ENCODE assay signal across 12 mouse cellular contexts in genomic region chr7:45176356-45176755, GRCm38 (mm10). TPM values are rescaled to one million over a fixed set of nuclear protein-coding genes. Genes with fewer than 3 reads are reported as not detected.
DNase-seq lines count a peak whose midpoint lies in the region; ATAC-seq and TF ChIP-seq lines count a peak whose summit lies in the region.
"Had no signal": no experiment of that assay in that cellular context is flagged by ENCODE, and none has a peak within 500 bp of the region (broad histone marks: within the 10 kb centered on the region; RNA-seq: fewer than 3 reads in every experiment).

No protein-coding gene starts in this region.

- no peak for TF ChIP-seq CTCF in heart, adult 2 months (IDR thresholded peaks at IDR 0.05)
- TF ChIP-seq CTCF in liver, postnatal 0 days (IDR thresholded peaks at IDR 0.05; ENCODE audit: low read depth) = no peak

- H3K36me3 ChIP-seq in heart, embryonic 12.5 days = no peaks in the 10 kb centered on the region
- H3K36me3 ChIP-seq in heart, adult 2 months (ENCODE audit: control insufficient read depth, insufficient read depth, low read length) = no peaks in the 10 kb centered on the region
- no peaks in the 10 kb centered on the region for H3K36me3 ChIP-seq in neural tube, embryonic 12.5 days
- no peaks in the 10 kb centered on the region for H3K36me3 ChIP-seq in limb, embryonic 12.5 days
- H3K36me3 ChIP-seq in liver, postnatal 0 days (replicated peaks; ENCODE audit: insufficient read depth, low read length) = no peaks in the 10 kb centered on the region

- H3K27me3 ChIP-seq in heart, embryonic 12.5 days (replicated peaks) = peaks cover 98% of the 10 kb centered on the region
- H3K27me3 ChIP-seq in heart, adult 2 months (ENCODE audit: control insufficient read depth, insufficient read depth, low read length) = peaks cover 28% of the 10 kb centered on the region
- H3K27me3 ChIP-seq in neural tube, embryonic 12.5 days (replicated peaks) = peaks cover 87% of the 10 kb centered on the region
- peaks cover 97% of the 10 kb centered on the region for H3K27me3 ChIP-seq in limb, embryonic 12.5 days
- peaks cover 84% of the 10 kb centered on the region for H3K27me3 ChIP-seq in liver, postnatal 0 days (ENCODE audit: insufficient read depth, low read length)

- H3K9ac ChIP-seq in heart, embryonic 12.5 days = 0 out of 2 replicates have a peak overlapping the region, but pooled peaks have one; percentile 21
- no peak overlapping the region for H3K9ac ChIP-seq in heart, adult 2 months (ENCODE audit: low read depth, low read length)
- H3K9ac ChIP-seq in neural tube, embryonic 12.5 days = no peak overlapping the region
- H3K9ac ChIP-seq in limb, embryonic 12.5 days (replicated peaks) = peak overlapping the region; percentile 37; the same call in 1 of the 2 replicates
- no peak overlapping the region for H3K9ac ChIP-seq in liver, postnatal 0 days (replicated peaks)

- H3K79me2 ChIP-seq in heart, adult 2 months (replicated peaks; ENCODE audit: control insufficient read depth, insufficient read depth, low read length) = no peaks in the 10 kb centered on the region

- WGBS in heart, embryonic 12.5 days = 3% methylated on average over 30 of the region's 31 CpGs
- WGBS in heart, adult 2 months = 3% methylated on average over 31 of the region's 31 CpGs
- 4% methylated on average over 31 of the region's 31 CpGs for WGBS in neural tube, embryonic 12.5 days
- WGBS in limb, embryonic 12.5 days = 3% methylated on average over 30 of the region's 31 CpGs
- 4% methylated on average over 27 of the region's 31 CpGs for WGBS in liver, postnatal 0 days (ENCODE audit: insufficient replicate concordance)

- H3K27ac ChIP-seq in heart, embryonic 12.5 days (ENCODE audit: poor library complexity, severe bottlenecking) = no peak overlapping the region
- H3K27ac ChIP-seq in heart, adult 2 months = no peak overlapping the region
- H3K27ac ChIP-seq in neural tube, embryonic 12.5 days = no peak overlapping the region
- no peak overlapping the region for H3K27ac ChIP-seq in limb, embryonic 12.5 days
- no peak overlapping the region for H3K27ac ChIP-seq in liver, postnatal 0 days (ENCODE audit: low read depth)

- ATAC-seq in heart, embryonic 12.5 days (ENCODE audit: insufficient number of reproducible peaks, low FRiP score) = no peak
- no peak for ATAC-seq in neural tube, embryonic 12.5 days (ENCODE audit: low FRiP score, low read depth)
- ATAC-seq in limb, embryonic 12.5 days (ENCODE audit: insufficient number of reproducible peaks, insufficient read depth, low FRiP score, low TSS enrichment, low read depth) = no peak
- ATAC-seq in erythroid progenitor cell, adult 5-6 weeks (replicated peaks; ENCODE audit: low FRiP score, poor library complexity, severe bottlenecking) = no peak
- no peak for ATAC-seq in liver, postnatal 0 days

- H3K4me1 ChIP-seq in heart, embryonic 12.5 days (replicated peaks) = peaks cover 26% of the 10 kb centered on the region
- H3K4me1 ChIP-seq in heart, adult 2 months (ENCODE audit: control insufficient read depth, insufficient read depth, low read length) = no peaks in the 10 kb centered on the region
- H3K4me1 ChIP-seq in neural tube, embryonic 12.5 days = peaks cover 19% of the 10 kb centered on the region
- peaks cover 19% of the 10 kb centered on the region for H3K4me1 ChIP-seq in limb, embryonic 12.5 days (replicated peaks)
- no peaks in the 10 kb centered on the region; the same call in 1 of the 2 replicates for H3K4me1 ChIP-seq in liver, postnatal 0 days (ENCODE audit: insufficient read depth)

- H3K4me2 ChIP-seq in heart, embryonic 12.5 days = peak overlapping the region; percentile 53
- H3K4me2 ChIP-seq in neural tube, embryonic 12.5 days (replicated peaks) = peak overlapping the region; percentile 36
- peak overlapping the region; percentile 47 for H3K4me2 ChIP-seq in limb, embryonic 12.5 days
- H3K4me2 ChIP-seq in liver, postnatal 0 days (ENCODE audit: low read depth, low read length) = no peak overlapping the region

- no peak for DNase-seq in heart, adult 2 months
- DNase-seq in neural tube, embryonic 10.5 days (ENCODE audit: extremely low spot score, low spot score) = no peak
- no peak for DNase-seq in frontal cortex, postnatal 36 days (ENCODE audit: low spot score in 2 of 2)
- DNase-seq in liver, postnatal 0 days = no peak
- DNase-seq: cerebellum, adult 9-10 months; gastrocnemius, postnatal 25 days had no signal

- intact Hi-C loops in heart, adult 2 months (cut with DNase I) = no loop called here

- TF ChIP-seq EP300 in heart, adult 2 months (IDR thresholded peaks at IDR 0.05; ENCODE audit: insufficient read depth, low read depth, low read length) = no peak
- TF ChIP-seq EP300 in liver, postnatal 0 days (IDR thresholded peaks at IDR 0.05; ENCODE audit: low read depth) = no peak

- TF ChIP-seq POLR2A in heart, adult 2 months (IDR thresholded peaks at IDR 0.05; ENCODE audit: insufficient read depth, low read depth, low read length) = no peak

- peak overlapping the region; percentile 32 for H3K4me3 ChIP-seq in heart, embryonic 12.5 days
- H3K4me3 ChIP-seq in heart, adult 2 months = no peak overlapping the region
- peak overlapping the region; percentile 9 for H3K4me3 ChIP-seq in neural tube, embryonic 12.5 days
- peak overlapping the region; percentile 29 for H3K4me3 ChIP-seq in limb, embryonic 12.5 days (replicated peaks)
- no peak overlapping the region for H3K4me3 ChIP-seq in liver, postnatal 0 days (ENCODE audit: low read depth, low read length)

- peaks cover 17% of the 10 kb centered on the region for H3K9me3 ChIP-seq in heart, embryonic 12.5 days (replicated peaks)
- 0 out of 2 replicates have a peak, but pooled peaks cover 4% of the 10 kb centered on the region for H3K9me3 ChIP-seq in neural tube, embryonic 12.5 days
- H3K9me3 ChIP-seq in limb, embryonic 12.5 days = peaks cover 6% of the 10 kb centered on the region
- peaks cover 3% of the 10 kb centered on the region for H3K9me3 ChIP-seq in liver, postnatal 0 days (ENCODE audit: low read length)

RNA-seq across cellular contexts. Expression of gene Gfy, which starts 3.0 kb away (rescaled TPM):
- polyA plus RNA-seq in heart, embryonic 12.5 days (2016; fragmentation: Nextera tagmentation; extraction: Ambion mirVana) = not detected in 2 replicates
- total RNA-seq in heart, adult 2 months (2021) = not detected
- polyA plus RNA-seq in heart, adult 2 months (2012; rRNA removed) = not detected in 2 replicates
- polyA plus RNA-seq in neural tube, embryonic 12.5 days (2016; fragmentation: Nextera tagmentation; extraction: Ambion mirVana) = not detected in 2 replicates
- not detected in 2 replicates for polyA plus RNA-seq in limb, embryonic 12.5 days (2016; fragmentation: Nextera tagmentation; extraction: Ambion mirVana)
- not detected in 2 replicates for total RNA-seq in erythroid progenitor cell, adult 5-6 weeks (2015; ENCODE audit: low replicate concordance)
- total RNA-seq in erythroid progenitor cell, adult 5-6 weeks (2017; ENCODE audit: low replicate concordance) = not detected in 2 replicates
- polyA plus RNA-seq in liver, postnatal 0 days (2015; fragmentation: Nextera tagmentation; extraction: Ambion mirVana) = not detected in 2 replicates
- total RNA-seq: gastrocnemius, postnatal 25 days; megakaryocyte, adult 5-6 weeks had no signal
- polyA plus RNA-seq: C2C12 had no signal

RNA-seq across cellular contexts. Expression of gene Pth2, which starts 4.4 kb away (rescaled TPM):
- 0.40 TPM in 1 of 2 replicates, not detected in the other for polyA plus RNA-seq in heart, embryonic 12.5 days (2016; fragmentation: Nextera tagmentation; extraction: Ambion mirVana)
- not detected for total RNA-seq in heart, adult 2 months (2021)
- not detected in 2 replicates for polyA plus RNA-seq in heart, adult 2 months (2012; rRNA removed)
- not detected in 2 replicates for polyA plus RNA-seq in neural tube, embryonic 12.5 days (2016; fragmentation: Nextera tagmentation; extraction: Ambion mirVana)
- not detected in 2 replicates for polyA plus RNA-seq in limb, embryonic 12.5 days (2016; fragmentation: Nextera tagmentation; extraction: Ambion mirVana)
- total RNA-seq in erythroid progenitor cell, adult 5-6 weeks (2015; ENCODE audit: low replicate concordance) = not detected in 2 replicates
- not detected in 2 replicates for total RNA-seq in erythroid progenitor cell, adult 5-6 weeks (2017; ENCODE audit: low replicate concordance)
- not detected in 2 replicates for polyA plus RNA-seq in liver, postnatal 0 days (2015; fragmentation: Nextera tagmentation; extraction: Ambion mirVana)
- total RNA-seq: gastrocnemius, postnatal 25 days; megakaryocyte, adult 5-6 weeks had no signal
- polyA plus RNA-seq: C2C12 had no signal

RNA-seq across cellular contexts. Expression of gene Slc17a7, which starts 12.6 kb away (rescaled TPM):
- 2.6 and 3.8 TPM in 2 replicates for polyA plus RNA-seq in heart, embryonic 12.5 days (2016; fragmentation: Nextera tagmentation; extraction: Ambion mirVana)
- total RNA-seq in heart, adult 2 months (2021) = 10 to 100 TPM; 18.3 to 24.3 TPM
- 29.1 and 36.8 TPM in 2 replicates for polyA plus RNA-seq in heart, adult 2 months (2012; rRNA removed)
- 2.0 and 2.6 TPM in 2 replicates for polyA plus RNA-seq in neural tube, embryonic 12.5 days (2016; fragmentation: Nextera tagmentation; extraction: Ambion mirVana)
- polyA plus RNA-seq in limb, embryonic 12.5 days (2016; fragmentation: Nextera tagmentation; extraction: Ambion mirVana) = 0.17 and 0.25 TPM in 2 replicates
- total RNA-seq in erythroid progenitor cell, adult 5-6 weeks (2015; ENCODE audit: low replicate concordance) = not detected in 2 replicates
- total RNA-seq in erythroid progenitor cell, adult 5-6 weeks (2017; ENCODE audit: low replicate concordance) = not detected in 2 replicates
- polyA plus RNA-seq in liver, postnatal 0 days (2015; fragmentation: Nextera tagmentation; extraction: Ambion mirVana) = not detected in 2 replicates
- total RNA-seq: megakaryocyte, adult 5-6 weeks had no signal

RNA-seq across cellular contexts. Expression of gene Aldh16a1, which starts 22.0 kb away (rescaled TPM):
- 34.9 and 39.6 TPM in 2 replicates for polyA plus RNA-seq in heart, embryonic 12.5 days (2016; fragmentation: Nextera tagmentation; extraction: Ambion mirVana)
- total RNA-seq in heart, adult 2 months (2021) = 10 to 100 TPM; 19.7 to 25.1 TPM
- polyA plus RNA-seq in heart, adult 2 months (2012; rRNA removed) = 23.5 and 23.9 TPM in 2 replicates
- polyA plus RNA-seq in neural tube, embryonic 12.5 days (2016; fragmentation: Nextera tagmentation; extraction: Ambion mirVana) = 37.8 and 42.4 TPM in 2 replicates
- polyA plus RNA-seq in limb, embryonic 12.5 days (2016; fragmentation: Nextera tagmentation; extraction: Ambion mirVana) = 51.4 and 53.8 TPM in 2 replicates
- total RNA-seq in erythroid progenitor cell, adult 5-6 weeks (2015; ENCODE audit: low replicate concordance) = 24.5 and 29.3 TPM in 2 replicates
- total RNA-seq in erythroid progenitor cell, adult 5-6 weeks (2017; ENCODE audit: low replicate concordance) = 12.4 and 14.1 TPM in 2 replicates
- polyA plus RNA-seq in liver, postnatal 0 days (2015; fragmentation: Nextera tagmentation; extraction: Ambion mirVana) = 26.8 and 29.6 TPM in 2 replicates

RNA-seq across cellular contexts. Expression of gene Pih1d1, which starts 22.3 kb away (rescaled TPM):
- 81.3 and 86.2 TPM in 2 replicates for polyA plus RNA-seq in heart, embryonic 12.5 days (2016; fragmentation: Nextera tagmentation; extraction: Ambion mirVana)
- 10 to 100 TPM; 33.8 to 36.7 TPM for total RNA-seq in heart, adult 2 months (2021)
- polyA plus RNA-seq in heart, adult 2 months (2012; rRNA removed) = 48.1 and 51.2 TPM in 2 replicates
- polyA plus RNA-seq in neural tube, embryonic 12.5 days (2016; fragmentation: Nextera tagmentation; extraction: Ambion mirVana) = 90.2 and 94.0 TPM in 2 replicates
- polyA plus RNA-seq in limb, embryonic 12.5 days (2016; fragmentation: Nextera tagmentation; extraction: Ambion mirVana) = 91.8 and 93.0 TPM in 2 replicates
- 58.7 and 96.4 TPM in 2 replicates for total RNA-seq in erythroid progenitor cell, adult 5-6 weeks (2015; ENCODE audit: low replicate concordance)
- total RNA-seq in erythroid progenitor cell, adult 5-6 weeks (2017; ENCODE audit: low replicate concordance) = 6.8 and 8.7 TPM in 2 replicates
- 37.6 and 37.8 TPM in 2 replicates for polyA plus RNA-seq in liver, postnatal 0 days (2015; fragmentation: Nextera tagmentation; extraction: Ambion mirVana)

Comparison
In these comparisons a context has a peak if more than half of its experiments do, and no peak if none do; other contexts are left out.
1. H3K4me3 ChIP-seq: peak in heart, embryonic 12.5 days (single experiment), neural tube, embryonic 12.5 days (single experiment) and limb, embryonic 12.5 days (single experiment); none in heart, adult 2 months (single experiment) and liver, postnatal 0 days (single experiment).
2. H3K9ac ChIP-seq: peak in heart, embryonic 12.5 days (single experiment) and limb, embryonic 12.5 days (single experiment); none in heart, adult 2 months (single experiment), neural tube, embryonic 12.5 days (single experiment) and liver, postnatal 0 days (single experiment).